Mouse (Mus musculus) bone marrow, adult 2 months (tissue): ENCODE results near the gene Krtap11-1. TPM values are rescaled to one million over a fixed set of nuclear protein-coding genes. Genes with fewer than 3 reads are reported as not detected.

ENCODE experiments used
- H3K27ac ChIP-seq: fragments of 200-500 bp; 2 replicates; pipeline ENCODE4 v1.5.1; 2012; ENCODE audit warnings: low read depth, mild to moderate bottlenecking, control low read depth, inconsistent platforms, low read length; ENCODE audit not compliant: control insufficient read depth, poor library complexity, insufficient read depth
- H3K4me1 ChIP-seq: fragments of 200-500 bp; 2 replicates; pipeline ENCODE4 v1.6.1; 2011; ENCODE audit warnings: low read length; ENCODE audit not compliant: control insufficient read depth, insufficient read depth
- H3K4me3 ChIP-seq: fragments of 200-500 bp; replicated peaks from 2 replicates; pipeline ENCODE3; 2011; ENCODE audit warnings: mild to moderate bottlenecking, low read depth, low read length, control low read depth; ENCODE audit not compliant: control insufficient read depth
- CTCF ChIP-seq: fragments of 200-500 bp; IDR thresholded peaks from 2 replicates; pipeline ENCODE4 v1.5.1; 2011; ENCODE audit warnings: low read length, control low read depth; ENCODE audit not compliant: control insufficient read depth, insufficient read depth
- POLR2A ChIP-seq: fragments of 200-500 bp; IDR thresholded peaks from 2 replicates; pipeline ENCODE4 v1.6.1; 2011; ENCODE audit warnings: low read depth, mild to moderate bottlenecking, control low read depth, low read length, borderline replicate concordance; ENCODE audit not compliant: control insufficient read depth
- WGBS: fragments of 180-500 bp; shearing (Covaris S2); methylation state at CpG from one replicate; pipeline ENCODE4 v1.1.7; 2018; 5-methylcytosine and 5-hydroxymethylcytosine counted together
- polyA plus RNA-seq: library from polyadenylated mRNA; stranded (reverse); fragments of >200 nt; gene quantifications from 2 replicates; pipeline ENCODE4 v1.2.4, GENCODE M21; 2011; ENCODE audit warnings: low replicate concordance; ENCODE audit not compliant: missing spikeins, insufficient read depth, insufficient read length

Gene Krtap11-1
- polyA plus RNA-seq = not detected in 2 replicates

DNA sequence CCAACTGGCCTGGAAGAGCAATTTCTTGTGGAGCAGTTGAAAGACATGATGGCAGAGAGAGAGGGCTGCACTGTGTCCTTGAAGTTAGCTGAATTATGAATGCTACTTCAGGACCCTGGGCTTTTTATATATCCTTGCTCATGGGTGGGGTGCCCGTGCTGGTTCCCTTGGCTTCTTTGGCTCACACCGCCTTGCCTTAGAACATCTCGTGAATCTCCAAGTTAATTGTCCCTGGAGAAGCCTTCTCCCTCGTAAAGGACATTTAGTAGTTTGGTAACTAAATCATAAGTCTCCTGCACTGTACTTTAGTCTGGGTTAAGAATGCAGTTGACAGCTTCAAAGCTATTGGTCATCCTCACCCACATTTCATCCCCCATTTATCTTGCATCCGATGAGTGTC, at the start of gene Krtap11-1:
TSS of gene Krtap11-1 (minus strand) at position 101 of the 400 bp plus-strand sequence.
- TF ChIP-seq POLR2A (no peak), CTCF (no peak)
- no peak within 1 kb of the TSS for H3K4me3 ChIP-seq
- H3K4me1 ChIP-seq = no peaks in the 10 kb centered on the region
- H3K27ac ChIP-seq = no peak within 1 kb of the TSS
- 86% methylated on average over 5 of the region's 5 CpGs for WGBS

GRCm38 (mm10) chr16:89618190-89618589, 47.2 kb upstream of the Krtap11-1 start:
- TF ChIP-seq CTCF (no peak), POLR2A (no peak)
- Histone ChIP-seq H3K4me1 (no peaks in the 10 kb centered on the region), H3K4me3 (no peak overlapping the region), H3K27ac (no peak overlapping the region)
- 80% methylated on average over 7 of the region's 7 CpGs for WGBS

- Histone ChIP-seq H3K27ac (no peak overlapping the region), H3K4me1 (no peaks in the 10 kb centered on the region), H3K4me3 (no peak overlapping the region)
- 71% methylated on average over 3 of the region's 3 CpGs for WGBS
- TF ChIP-seq CTCF (no peak), POLR2A (no peak)
Measured at GRCm38 (mm10) chr16:89617251-89617650, 46.3 kb upstream of the Krtap11-1 start.

GRCm38 (mm10) chr16:89613726-89614125, 42.7 kb upstream of the Krtap11-1 start:
- WGBS = 82% methylated on average over 12 of the region's 12 CpGs
- Histone ChIP-seq H3K4me1 (no peaks in the 10 kb centered on the region), H3K4me3 (no peak overlapping the region), H3K27ac (no peak overlapping the region)
- TF ChIP-seq POLR2A = no peak
- no peak for TF ChIP-seq CTCF

DNA sequence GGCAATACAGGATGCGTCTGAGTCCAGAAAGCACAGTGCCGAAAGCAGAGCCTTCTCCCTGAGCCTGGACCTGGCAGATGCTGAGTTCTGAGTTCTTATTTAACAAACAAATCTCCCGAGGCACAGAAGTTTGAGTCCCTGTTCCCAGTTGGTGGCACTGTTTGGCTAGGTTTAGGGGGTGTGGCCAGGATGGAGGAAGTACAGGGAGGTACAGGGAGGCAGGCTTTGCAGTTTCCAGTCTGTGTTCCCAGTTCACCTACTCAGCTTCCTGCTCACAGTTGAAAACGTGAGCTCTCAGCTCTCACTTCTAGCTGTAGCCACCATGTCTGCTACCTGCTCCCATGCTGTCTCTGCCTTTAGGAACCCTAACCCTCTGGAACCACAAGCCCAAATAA, 37.8 kb upstream of the Krtap11-1 start:
- Histone ChIP-seq H3K27ac (no peak overlapping the region), H3K4me3 (no peak overlapping the region), H3K4me1 (no peaks in the 10 kb centered on the region)
- 58% methylated on average over 4 of the region's 4 CpGs for WGBS
- TF ChIP-seq CTCF = no peak
- TF ChIP-seq POLR2A = no peak

GRCm38 (mm10) chr16:89608161-89608790, 37.3 kb upstream of the Krtap11-1 start:
- H3K27ac ChIP-seq = no peak overlapping the region
- H3K4me1 ChIP-seq = no peaks in the 10 kb centered on the region
- no peak overlapping the region for H3K4me3 ChIP-seq
- 87% methylated on average over 12 of the region's 12 CpGs for WGBS
- TF ChIP-seq CTCF = no peak
- no peak for TF ChIP-seq POLR2A

- TF ChIP-seq POLR2A (no peak), CTCF (no peak)
- Histone ChIP-seq H3K4me1 (no peaks in the 10 kb centered on the region), H3K27ac (no peak overlapping the region), H3K4me3 (no peak overlapping the region)
- WGBS = 79% methylated on average over 3 of the region's 3 CpGs
Measured at GRCm38 (mm10) chr16:89606951-89607350, 36.0 kb upstream of the Krtap11-1 start.

DNA sequence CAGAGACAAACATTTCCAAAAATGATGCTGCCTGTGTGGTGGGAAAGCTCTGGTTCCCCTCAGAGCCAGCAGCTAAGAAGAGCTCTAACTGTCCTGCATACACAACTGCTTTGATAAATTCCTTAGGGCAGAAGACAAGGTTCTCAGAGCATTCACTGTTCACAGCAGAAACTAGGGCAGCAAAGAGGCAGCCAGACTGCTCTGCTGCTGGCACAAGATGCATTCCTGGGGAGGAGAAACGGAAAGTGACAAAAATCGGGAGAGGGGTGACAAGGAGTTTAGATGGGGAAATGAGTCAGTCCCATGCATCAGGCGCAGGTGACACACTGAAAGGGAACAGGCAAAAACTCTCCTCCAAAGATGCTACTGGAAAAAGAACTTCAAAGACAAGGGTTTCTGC, 16.2 kb upstream of the Krtap11-1 start:
- no peak overlapping the region for H3K27ac ChIP-seq
- no peak for TF ChIP-seq CTCF
- no peak for TF ChIP-seq POLR2A
- no peaks in the 10 kb centered on the region for H3K4me1 ChIP-seq
- H3K4me3 ChIP-seq = no peak overlapping the region
- 61% methylated on average over 3 of the region's 3 CpGs for WGBS

DNA sequence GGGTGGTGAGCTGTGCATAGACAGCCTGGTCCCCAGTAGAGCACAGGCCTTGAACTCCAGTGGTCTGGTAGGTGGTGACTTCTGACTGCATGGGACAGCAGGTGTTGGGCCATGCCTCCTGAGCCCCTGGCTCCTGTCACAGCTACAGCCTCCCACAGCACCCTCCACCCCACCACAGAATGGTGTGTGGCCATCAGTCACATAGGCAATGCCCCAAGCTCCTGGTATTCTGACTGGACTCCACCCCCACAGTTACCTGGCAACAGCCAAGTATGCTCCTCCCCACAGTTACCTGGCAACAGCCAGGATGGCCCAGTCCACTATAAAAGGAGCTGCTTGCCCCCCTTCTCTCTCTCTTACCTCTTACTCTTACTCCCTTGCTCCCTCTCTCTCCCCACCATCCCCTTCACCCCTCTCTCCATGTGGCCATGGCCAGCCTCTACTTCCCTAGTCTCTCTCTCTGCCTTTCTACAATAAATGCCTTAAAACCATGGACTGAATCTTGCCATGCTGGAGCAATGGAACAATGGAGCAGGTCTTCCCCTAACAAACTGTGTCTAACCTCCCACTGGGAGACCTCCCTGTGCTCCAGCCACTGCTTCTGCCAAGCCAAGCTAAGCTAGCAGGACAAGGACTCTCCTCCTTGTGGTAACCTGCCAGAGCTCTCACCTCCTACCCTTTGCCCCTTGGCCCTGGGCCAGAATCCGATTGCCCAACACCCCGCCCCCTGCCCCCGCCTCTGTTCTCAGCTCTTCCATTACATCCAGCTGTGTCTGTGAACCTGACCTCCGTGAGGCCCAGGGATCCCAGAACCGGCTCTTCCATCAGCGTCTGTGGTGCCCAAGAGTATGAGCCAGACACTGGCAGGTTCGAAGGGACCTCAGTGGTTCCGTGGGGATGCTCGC, 14.9 kb upstream of the Krtap11-1 start:
- TF ChIP-seq CTCF (no peak), POLR2A (no peak)
- Histone ChIP-seq H3K4me3 (no peak overlapping the region), H3K27ac (no peak overlapping the region), H3K4me1 (no peaks in the 10 kb centered on the region)
- WGBS = 65% methylated on average over 9 of the region's 9 CpGs
